Mouse (Mus musculus) kidney, embryonic 15.5 days (tissue): Measurements from ENCODE around the gene Vmn1r166. TPM values are rescaled to one million over a fixed set of nuclear protein-coding genes. Genes with fewer than 3 reads are reported as not detected.
"Not testable (repeated sequence)": the region's sequence is repeated elsewhere in the genome, so short reads cannot be mapped to it uniquely, and the experiment has no call there.

ENCODE experiments used
- ATAC-seq: fragments of 200-750 bp; cut with Nextera tagmentation; replicated peaks from 2 replicates; pipeline ENCODE4 v1.8.0; 2017; ENCODE audit warnings: moderate TSS enrichment; ENCODE audit not compliant: low FRiP score
- H3K27ac ChIP-seq: fragments of 300-500 bp; sonication (generic); 2 replicates; pipeline ENCODE4 v1.5.1; 2015; ENCODE audit warnings: mild to moderate bottlenecking, inconsistent platforms
- H3K27me3 ChIP-seq: fragments of 300-500 bp; sonication (generic); 2 replicates; pipeline ENCODE4 v1.6.1; 2015; ENCODE audit warnings: inconsistent platforms
- H3K36me3 ChIP-seq: fragments of 300-500 bp; sonication (generic); 2 replicates; pipeline ENCODE4 v1.6.1; 2015; ENCODE audit warnings: inconsistent platforms
- H3K4me1 ChIP-seq: fragments of 300-500 bp; sonication (generic); 2 replicates; pipeline ENCODE4 v1.6.1; 2015; ENCODE audit warnings: inconsistent platforms
- H3K4me2 ChIP-seq: fragments of 300-500 bp; sonication (generic); 2 replicates; pipeline ENCODE4 v1.6.1; 2015; ENCODE audit warnings: moderate library complexity, mild to moderate bottlenecking, inconsistent platforms
- H3K4me3 ChIP-seq: fragments of 300-500 bp; sonication (generic); replicated peaks from 2 replicates; pipeline ENCODE4 v1.5.1; 2015; ENCODE audit warnings: mild to moderate bottlenecking, inconsistent platforms
- H3K9ac ChIP-seq: fragments of 300-500 bp; sonication (generic); 2 replicates; pipeline ENCODE4 v1.6.1; 2015; ENCODE audit warnings: mild to moderate bottlenecking, inconsistent platforms
- H3K9me3 ChIP-seq: fragments of 300-500 bp; sonication (generic); replicated peaks from 2 replicates; pipeline ENCODE4 v1.6.1; 2016; ENCODE audit warnings: inconsistent platforms
- WGBS: fragments of 180-500 bp; shearing (Covaris S2); methylation state at CpG from one replicate; pipeline ENCODE4 v1.1.7; 2015; ENCODE audit warnings: mixed read lengths; 5-methylcytosine and 5-hydroxymethylcytosine counted together
- polyA plus RNA-seq: library from polyadenylated mRNA; unstranded; fragments of >200 nt; fragmentation: Nextera tagmentation; extraction: Ambion mirVana; gene quantifications from 2 replicates; pipeline ENCODE4 v1.2.1, GENCODE M21; 2015

The Vmn1r166 gene
- polyA plus RNA-seq = not detected in 2 replicates

GRCm38 (mm10) chr7:23251582-23251981 lies at the start of gene Vmn1r166:
Vmn1r166 (minus strand) TSS chr7:23251682.
- not testable (repeated sequence) for H3K4me2 ChIP-seq, H3K4me1 ChIP-seq, H3K36me3 ChIP-seq, H3K27ac ChIP-seq, H3K9ac ChIP-seq, ATAC-seq, H3K4me3 ChIP-seq, H3K9me3 ChIP-seq, H3K27me3 ChIP-seq
- no CpG with 5 or more reads among the region's 2 CpGs for WGBS

GRCm38 (mm10) chr7:23300892-23301291 lies 49.4 kb upstream of the Vmn1r166 start, which contains the start of gene Nlrp4e:
Nlrp4e (plus strand) TSS chr7:23301192.
- H3K4me3 ChIP-seq, H3K4me2 ChIP-seq, H3K4me1 ChIP-seq, H3K27ac ChIP-seq, H3K9me3 ChIP-seq, H3K36me3 ChIP-seq, H3K27me3 ChIP-seq, ATAC-seq, H3K9ac ChIP-seq: not testable (repeated sequence)
- WGBS = 89% methylated on average over 3 of the region's 3 CpGs

GRCm38 (mm10) chr7:23278800-23279199 lies 27.3 kb upstream of the Vmn1r166 start, which contains the start of gene Gm6902:
Gm6902 (minus strand) TSS chr7:23278900.
- H3K9me3 ChIP-seq, H3K4me1 ChIP-seq, H3K36me3 ChIP-seq, ATAC-seq, H3K27me3 ChIP-seq, H3K4me3 ChIP-seq, H3K27ac ChIP-seq, H3K4me2 ChIP-seq, H3K9ac ChIP-seq: not testable (repeated sequence)
- WGBS = no CpG with 5 or more reads among the region's 2 CpGs

GRCm38 (mm10) chr7:23217032-23217431 lies 34.5 kb downstream of the Vmn1r166 start, which contains the start of gene Vmn1r165:
Vmn1r165 (plus strand) TSS chr7:23217332.
- WGBS = no CpG with 5 or more reads among the region's 3 CpGs
- not testable (repeated sequence) for H3K9ac ChIP-seq, H3K27me3 ChIP-seq

More at GRCm38 (mm10) chr7:23217032-23217431, 34.5 kb downstream of the Vmn1r166 start, which contains the start of gene Vmn1r165:
- not testable (repeated sequence) for H3K9me3 ChIP-seq, H3K27ac ChIP-seq, H3K36me3 ChIP-seq, H3K4me1 ChIP-seq, H3K4me3 ChIP-seq, ATAC-seq, H3K4me2 ChIP-seq

Other genes with a start within 250 kb of the Vmn1r166 start
- gene Gm4216, start 231.8 kb downstream of the Vmn1r166 start, polyA plus RNA-seq = not detected in 2 replicates
- not detected in 2 replicates for gene Vmn1r163, start 196.1 kb downstream of the Vmn1r166 start, polyA plus RNA-seq
- gene Gm8720, start 184.2 kb downstream of the Vmn1r166 start, polyA plus RNA-seq = not detected in 2 replicates
- not detected in 2 replicates for gene Gm10662, start 107.2 kb downstream of the Vmn1r166 start, polyA plus RNA-seq
- not detected in 2 replicates for gene Vmn1r165, start 34.4 kb downstream of the Vmn1r166 start, polyA plus RNA-seq
- gene Gm6902, start 27.2 kb upstream of the Vmn1r166 start, polyA plus RNA-seq = not detected in 2 replicates
- not detected in 2 replicates for gene Nlrp4e, start 49.5 kb upstream of the Vmn1r166 start, polyA plus RNA-seq
- gene Nlrp5, start 134.2 kb upstream of the Vmn1r166 start, polyA plus RNA-seq = not detected in 2 replicates